Mouse (Mus musculus): ENCODE measurements around the gene Otud7b.
A peak's percentile ranks its signal among the peaks of the same experiment; 100 is the strongest.
"Not testable (repeated sequence)": the region's sequence is repeated elsewhere in the genome, so short reads cannot be mapped to it uniquely, and the experiment has no call there.

Otud7b gene

DNA sequence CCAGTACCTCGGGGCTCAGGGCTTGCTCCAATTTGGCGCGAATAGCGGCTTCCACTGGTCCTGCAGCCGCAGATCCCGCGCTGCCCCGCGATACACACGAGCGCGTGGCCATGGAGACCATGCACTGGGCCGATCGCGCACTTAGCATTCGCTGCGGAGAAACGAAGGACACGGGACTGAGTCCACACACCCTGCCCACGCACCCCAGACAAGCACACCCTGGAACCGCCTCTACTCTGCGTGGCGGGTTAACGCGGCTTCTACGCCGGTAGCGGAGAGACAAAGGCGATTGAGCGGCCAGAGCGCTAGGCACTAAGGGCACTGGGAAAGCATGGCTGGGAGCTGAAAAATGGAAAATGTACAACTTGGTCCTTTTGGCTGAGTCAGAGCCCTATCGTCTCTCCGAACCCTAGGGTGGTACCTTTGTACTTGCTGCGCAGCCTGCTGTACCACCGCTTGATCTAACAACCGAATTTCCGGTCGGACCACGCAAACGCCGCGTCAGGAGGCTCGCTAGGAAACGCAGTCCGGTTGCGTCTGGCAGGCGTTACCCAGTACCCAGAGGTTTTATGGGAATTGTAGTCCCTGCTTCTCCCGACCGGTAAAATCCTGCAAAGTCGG lies 92.9 kb downstream of the Otud7b start:
- H3K27me3 ChIP-seq (ENCODE audit: insufficient read depth, low read length), result peaks cover 21% of the 10 kb centered on the region
- H3K4me1 ChIP-seq (replicated peaks; ENCODE audit: low read depth, low read length), result peaks cover 47% of the 10 kb centered on the region
- no peaks in the 10 kb centered on the region for H3K9me3 ChIP-seq (ENCODE audit: low read length)
- peak overlapping the region; percentile 94 for H3K4me3 ChIP-seq (replicated peaks; ENCODE audit: low read length)
- no peaks in the 10 kb centered on the region for H3K36me3 ChIP-seq (ENCODE audit: insufficient read depth, low read length)
- TF ChIP-seq POU5F1 (IDR thresholded peaks at IDR 0.05; ENCODE audit: borderline replicate concordance, low read length), result no peak
- TF ChIP-seq CTCF (conservative IDR thresholded peaks at IDR 0.05; ENCODE audit: low read length), result no peak
- no peak for TF ChIP-seq NANOG (IDR thresholded peaks at IDR 0.05; ENCODE audit: borderline replicate concordance, low read length)

DNA sequence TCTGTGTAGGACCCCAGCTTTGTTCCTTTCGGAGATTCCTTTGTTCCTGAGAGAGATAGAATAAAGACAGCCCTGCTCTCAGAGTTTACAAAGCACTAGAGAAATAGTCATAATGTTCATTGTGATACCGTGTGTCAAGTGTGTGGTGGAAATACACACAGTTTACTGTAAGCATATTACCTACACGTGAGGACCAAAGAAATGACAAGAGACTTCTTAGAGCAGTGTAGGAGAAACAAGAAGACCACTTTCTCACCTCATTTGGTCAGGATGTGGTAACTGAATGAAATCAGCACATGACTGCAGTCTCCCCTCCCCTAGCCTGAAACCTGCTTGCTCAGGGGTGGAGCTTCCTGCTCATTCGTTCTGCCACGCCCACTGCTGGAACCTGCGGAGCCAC lies 93.9 kb downstream of the Otud7b start:
- Histone ChIP-seq H3K36me3 (ENCODE audit: insufficient read depth, low read length) (no peaks in the 10 kb centered on the region), H3K4me1 (replicated peaks; ENCODE audit: low read depth, low read length) (peaks cover 43% of the 10 kb centered on the region)
- TF ChIP-seq POU5F1 (IDR thresholded peaks at IDR 0.05; ENCODE audit: borderline replicate concordance, low read length) (no peak), NANOG (IDR thresholded peaks at IDR 0.05; ENCODE audit: borderline replicate concordance, low read length) (no peak), CTCF (conservative IDR thresholded peaks at IDR 0.05; ENCODE audit: low read length) (no peak)

DNA sequence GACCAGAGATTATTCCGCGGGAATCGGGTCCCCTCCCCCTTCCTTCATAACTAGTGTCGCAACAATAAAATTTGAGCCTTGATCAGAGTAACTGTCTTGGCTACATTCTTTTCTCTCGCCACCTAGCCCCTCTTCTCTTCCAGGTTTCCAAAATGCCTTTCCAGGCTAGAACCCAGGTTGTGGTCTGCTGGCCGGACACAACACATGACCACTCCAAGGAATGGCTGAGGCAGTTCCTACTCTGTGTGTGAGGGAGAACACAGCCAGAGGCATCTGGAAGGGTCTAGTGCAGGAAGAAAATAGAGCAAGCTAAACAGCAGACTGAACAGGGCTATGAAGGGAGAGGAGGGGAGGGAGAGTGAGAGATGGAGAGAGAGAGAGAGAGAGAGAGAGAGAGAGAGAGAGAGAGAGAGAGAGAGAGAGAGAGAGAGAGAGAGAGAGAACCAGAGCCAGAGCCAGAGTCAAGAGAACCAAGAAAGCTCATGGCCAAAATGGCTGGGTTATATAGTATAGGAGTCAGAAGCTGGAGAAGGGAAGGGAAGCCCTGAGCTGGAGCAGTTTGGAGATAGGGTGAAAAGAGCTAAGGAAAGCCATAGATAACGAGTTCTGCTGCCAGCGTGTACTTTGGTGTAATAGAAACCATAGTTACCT lies 94.4 kb downstream of the Otud7b start:
- Histone ChIP-seq H3K27me3 (ENCODE audit: insufficient read depth, low read length) (peaks cover 10% of the 10 kb centered on the region; the same call in 1 of the 2 replicates), H3K4me3 (replicated peaks; ENCODE audit: low read length) (0 out of 2 replicates have a peak overlapping the region, but pooled peaks have one; percentile 26), H3K4me1 (replicated peaks; ENCODE audit: low read depth, low read length) (peaks cover 38% of the 10 kb centered on the region)
- H3K9me3 ChIP-seq (ENCODE audit: low read length); H3K36me3 ChIP-seq (ENCODE audit: insufficient read depth, low read length): not testable (repeated sequence)

More for the DNA sequence above, 93.9 kb downstream of the Otud7b start:
- H3K9me3 ChIP-seq (ENCODE audit: low read length), result no peaks in the 10 kb centered on the region
- peak overlapping the region; percentile 94 for H3K4me3 ChIP-seq (replicated peaks; ENCODE audit: low read length)
- H3K27me3 ChIP-seq (ENCODE audit: insufficient read depth, low read length), result peaks cover 15% of the 10 kb centered on the region

DNA sequence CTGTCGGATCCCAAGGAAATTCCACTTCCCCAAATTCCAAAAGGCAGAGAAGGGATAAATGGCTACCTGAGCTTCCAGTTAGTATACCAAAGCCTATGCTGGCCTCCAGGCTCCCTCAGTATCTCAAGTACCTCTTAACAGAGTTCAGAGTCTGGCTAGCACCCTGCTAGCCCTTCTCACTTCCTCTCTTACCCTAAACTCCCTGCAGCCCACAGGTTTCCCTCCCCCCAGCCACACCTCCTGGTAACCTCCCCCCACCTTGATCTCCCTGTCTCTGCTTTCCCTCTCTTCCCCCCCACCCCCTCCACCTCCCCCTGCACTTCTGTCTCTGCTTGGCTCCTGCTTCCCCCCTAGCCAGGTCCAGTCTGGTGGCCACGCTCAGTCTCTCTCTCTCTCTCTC lies 95.4 kb downstream of the Otud7b start:
- no peaks in the 10 kb centered on the region for H3K9me3 ChIP-seq (ENCODE audit: low read length)
- no peaks in the 10 kb centered on the region for H3K36me3 ChIP-seq (ENCODE audit: insufficient read depth, low read length)
- TF ChIP-seq CTCF (conservative IDR thresholded peaks at IDR 0.05; ENCODE audit: low read length) (no peak), POU5F1 (IDR thresholded peaks at IDR 0.05; ENCODE audit: borderline replicate concordance, low read length) (no peak), NANOG (IDR thresholded peaks at IDR 0.05; ENCODE audit: borderline replicate concordance, low read length) (no peak)
- no peak overlapping the region for H3K4me3 ChIP-seq (replicated peaks; ENCODE audit: low read length)
- H3K27me3 ChIP-seq (ENCODE audit: insufficient read depth, low read length), result peaks cover 8% of the 10 kb centered on the region; the same call in 1 of the 2 replicates
- peaks cover 34% of the 10 kb centered on the region for H3K4me1 ChIP-seq (replicated peaks; ENCODE audit: low read depth, low read length)

DNA sequence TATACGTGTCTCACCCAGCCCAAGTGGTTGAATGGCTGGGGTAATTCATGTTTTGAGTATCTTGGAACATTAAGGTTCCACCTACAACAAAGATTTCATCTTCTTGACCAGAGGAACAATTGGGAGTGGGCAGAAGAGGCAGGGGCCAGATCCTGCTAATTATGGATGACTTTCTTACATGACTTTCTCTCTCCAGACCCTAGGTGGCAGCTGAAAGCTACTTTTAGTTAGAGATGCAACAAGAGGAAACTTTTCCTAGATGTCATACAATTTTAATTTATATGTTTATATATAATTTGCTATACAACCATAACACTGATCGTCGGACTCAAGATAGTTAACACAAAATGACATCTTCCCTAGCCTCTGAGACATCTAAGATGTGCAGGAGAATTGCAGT lies 103.5 kb downstream of the Otud7b start:
- Histone ChIP-seq H3K9me3 (ENCODE audit: low read length) (no peaks in the 10 kb centered on the region), H3K4me1 (replicated peaks; ENCODE audit: low read depth, low read length) (peaks cover 13% of the 10 kb centered on the region), H3K27me3 (ENCODE audit: insufficient read depth, low read length) (peaks cover 8% of the 10 kb centered on the region; the same call in 1 of the 2 replicates), H3K4me3 (replicated peaks; ENCODE audit: low read length) (no peak overlapping the region), H3K36me3 (ENCODE audit: insufficient read depth, low read length) (no peaks in the 10 kb centered on the region)
- TF ChIP-seq POU5F1 (IDR thresholded peaks at IDR 0.05; ENCODE audit: borderline replicate concordance, low read length), result no peak
- no peak for TF ChIP-seq NANOG (IDR thresholded peaks at IDR 0.05; ENCODE audit: borderline replicate concordance, low read length)
- no peak for TF ChIP-seq CTCF (conservative IDR thresholded peaks at IDR 0.05; ENCODE audit: low read length)

DNA sequence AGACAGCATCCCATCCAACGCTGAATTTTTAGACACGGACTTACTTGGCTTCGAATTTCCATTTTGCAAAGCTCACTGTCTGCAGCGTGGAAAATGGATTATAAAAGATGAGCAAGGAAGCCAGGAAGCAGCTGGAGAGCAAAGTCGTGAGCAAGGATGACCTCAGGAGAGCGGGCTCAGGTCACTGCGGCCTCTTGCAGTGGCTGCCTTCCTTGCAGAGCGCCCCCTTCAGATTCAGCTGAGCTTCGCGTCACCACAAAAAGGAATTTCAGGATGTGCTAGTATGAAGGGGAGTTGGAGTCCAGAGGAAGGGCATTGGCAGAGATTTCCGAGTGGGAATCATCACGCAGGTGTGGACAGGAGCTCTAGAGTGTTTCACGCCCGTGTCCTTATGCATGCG lies 104.9 kb downstream of the Otud7b start:
- Histone ChIP-seq H3K36me3 (ENCODE audit: insufficient read depth, low read length) (no peaks in the 10 kb centered on the region), H3K4me3 (replicated peaks; ENCODE audit: low read length) (no peak overlapping the region), H3K27me3 (ENCODE audit: insufficient read depth, low read length) (peaks cover 15% of the 10 kb centered on the region), H3K9me3 (ENCODE audit: low read length) (no peaks in the 10 kb centered on the region), H3K4me1 (replicated peaks; ENCODE audit: low read depth, low read length) (peaks cover 13% of the 10 kb centered on the region)
- TF ChIP-seq CTCF (conservative IDR thresholded peaks at IDR 0.05; ENCODE audit: low read length) (peak; percentile 55), POU5F1 (IDR thresholded peaks at IDR 0.05; ENCODE audit: borderline replicate concordance, low read length) (no peak)

Measured in E14TG2a.4 (cell line).